Mouse (Mus musculus) liver, embryonic 16.5 days (tissue): ENCODE data around the gene Ddi2. TPM values are rescaled to one million over a fixed set of nuclear protein-coding genes. Genes with fewer than 3 reads are reported as not detected.

Experiments
- ATAC-seq: fragments of 200-750 bp; cut with Nextera tagmentation; 2 replicates; pipeline ENCODE4 v1.8.0; 2017; ENCODE audit warnings: low read depth, mild to moderate bottlenecking, moderate number of reproducible peaks, moderate library complexity
- H3K27ac ChIP-seq: fragments of 300-500 bp; sonication (generic); 2 replicates; pipeline ENCODE4 v1.5.1; 2014; ENCODE audit warnings: mild to moderate bottlenecking, low read length
- H3K27me3 ChIP-seq: fragments of 300-500 bp; sonication (generic); 2 replicates; pipeline ENCODE4 v1.6.1; 2014; ENCODE audit warnings: low read depth, low read length, mixed read lengths; ENCODE audit not compliant: control insufficient read depth, insufficient read depth
- H3K36me3 ChIP-seq: fragments of 300-500 bp; sonication (generic); 2 replicates; pipeline ENCODE4 v1.6.1; 2014; ENCODE audit warnings: mild to moderate bottlenecking; ENCODE audit not compliant: control insufficient read depth, insufficient read depth
- H3K4me1 ChIP-seq: fragments of 300-500 bp; sonication (generic); 2 replicates; pipeline ENCODE4 v1.6.1; 2014; ENCODE audit warnings: low read depth, low read length, mixed read lengths; ENCODE audit not compliant: control insufficient read depth
- H3K4me2 ChIP-seq: fragments of 300-500 bp; sonication (generic); 2 replicates; pipeline ENCODE4 v1.6.1; 2014; ENCODE audit warnings: low read depth, low read length, mixed read lengths
- H3K4me3 ChIP-seq: fragments of 300-500 bp; sonication (generic); 2 replicates; pipeline ENCODE4 v1.5.1; 2014; ENCODE audit warnings: low read depth, mild to moderate bottlenecking, low read length
- H3K9ac ChIP-seq: fragments of 300-500 bp; sonication (generic); 2 replicates; pipeline ENCODE4 v1.6.1; 2014; ENCODE audit warnings: low read depth, low read length
- H3K9me3 ChIP-seq: fragments of 300-500 bp; sonication (generic); replicated peaks from 2 replicates; pipeline ENCODE4 v1.6.1; 2016; ENCODE audit warnings: low read length; ENCODE audit not compliant: control insufficient read depth
- WGBS: fragments of 180-500 bp; shearing (Covaris S2); extraction: QIAGEN DNeasy Blood & Tissue Kit; methylation state at CpG from one replicate; pipeline ENCODE4 v1.1.7; 2014; ENCODE audit not compliant: insufficient replicate concordance; 5-methylcytosine and 5-hydroxymethylcytosine counted together
- polyA plus RNA-seq: library from polyadenylated mRNA; unstranded; fragments of >200 nt; fragmentation: Nextera tagmentation; extraction: Ambion mirVana; gene quantifications from 2 replicates; pipeline ENCODE4 v1.2.1, GENCODE M21; 2015

Ddi2 gene
- polyA plus RNA-seq, 1 experiment from 2014 or later = 14.5 TPM

DNA sequence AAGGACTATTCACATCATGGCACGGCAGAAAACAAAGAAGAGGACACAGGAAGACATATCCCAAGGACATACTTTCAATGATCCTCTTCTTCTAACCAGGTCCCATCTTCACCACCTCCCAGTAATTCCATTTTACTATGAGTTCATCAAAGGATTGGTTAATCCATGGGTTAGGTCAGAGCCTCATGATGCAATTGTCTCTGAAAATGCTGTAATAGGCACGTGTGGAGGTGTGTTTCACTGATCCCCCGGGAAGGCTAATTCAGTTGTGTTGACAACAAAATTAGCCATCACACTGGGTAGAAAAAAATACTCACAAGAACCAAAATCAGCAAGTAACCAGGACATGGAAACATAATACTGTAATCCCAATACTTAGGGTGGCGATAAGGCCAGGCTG, 5.6 kb downstream of the Ddi2 start:
- WGBS = 69% methylated on average over 4 of the region's 4 CpGs
- Histone ChIP-seq H3K27me3 (no peaks in the 10 kb centered on the region), H3K9me3 (no peaks in the 10 kb centered on the region), H3K4me1 (peaks cover 45% of the 10 kb centered on the region), H3K27ac (no peak overlapping the region), H3K4me3 (no peak overlapping the region), H3K9ac (no peak overlapping the region), H3K36me3 (peaks cover 17% of the 10 kb centered on the region), H3K4me2 (no peak overlapping the region)
- no peak for ATAC-seq

DNA sequence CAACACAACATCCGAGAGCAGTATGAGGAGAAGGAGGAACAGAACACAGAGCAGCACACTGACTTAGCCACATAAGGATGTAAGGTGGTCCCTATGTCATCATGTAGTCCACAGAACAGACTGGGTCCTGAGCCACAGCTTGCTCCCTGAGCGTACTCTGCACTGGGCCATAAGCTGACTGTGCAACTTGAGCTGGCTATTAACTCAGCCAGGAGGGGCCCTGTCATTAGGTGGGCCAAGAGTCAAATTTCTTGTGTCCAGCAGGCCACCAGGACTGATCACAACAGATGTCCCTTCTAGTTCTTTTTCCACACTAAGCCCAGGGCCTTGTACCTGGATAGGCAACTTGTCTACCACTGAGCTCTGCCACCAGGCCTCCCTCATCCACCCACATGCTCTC, 8.2 kb downstream of the Ddi2 start:
- Histone ChIP-seq H3K27ac (0 out of 2 replicates have a peak overlapping the region, but pooled peaks have one; percentile 22), H3K4me3 (no peak overlapping the region), H3K9ac (no peak overlapping the region), H3K4me1 (peaks cover 32% of the 10 kb centered on the region), H3K36me3 (peaks cover 33% of the 10 kb centered on the region), H3K4me2 (no peak overlapping the region), H3K9me3 (no peaks in the 10 kb centered on the region), H3K27me3 (no peaks in the 10 kb centered on the region)
- WGBS = 67% methylated on average over 2 of the region's 2 CpGs
- 0 out of 2 replicates have a peak, but pooled peaks have one; percentile 22 for ATAC-seq

DNA sequence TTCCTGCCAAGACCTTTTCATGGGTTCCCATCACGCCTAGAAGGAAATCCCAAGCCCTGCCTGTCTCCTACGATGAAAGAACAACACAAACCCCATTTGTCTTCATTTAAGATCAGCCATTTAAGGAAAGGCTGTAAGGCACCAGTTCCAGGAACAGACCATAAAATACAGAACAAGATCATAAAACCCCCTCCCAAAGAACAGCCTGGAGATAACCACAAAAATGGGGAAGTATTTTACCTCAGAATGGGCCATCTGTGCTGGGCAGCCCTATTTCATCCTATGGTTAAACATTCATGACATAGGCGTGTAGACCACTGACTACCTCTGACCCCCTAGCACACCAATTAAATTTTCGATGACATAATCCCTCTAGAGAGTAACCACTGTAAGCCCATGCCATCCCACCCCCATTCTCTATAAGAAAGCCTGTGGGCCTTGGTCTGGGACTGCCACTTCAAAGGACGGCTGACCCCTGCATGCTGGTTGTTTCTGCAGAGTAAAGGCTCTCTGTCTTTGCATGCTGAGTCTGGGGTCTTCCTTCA, 9.5 kb downstream of the Ddi2 start:
- H3K4me3 ChIP-seq = no peak overlapping the region
- peaks cover 24% of the 10 kb centered on the region for H3K4me1 ChIP-seq
- no peak overlapping the region for H3K9ac ChIP-seq
- no peak for ATAC-seq
- peaks cover 39% of the 10 kb centered on the region for H3K36me3 ChIP-seq
- H3K4me2 ChIP-seq = no peak overlapping the region
- H3K27me3 ChIP-seq = no peaks in the 10 kb centered on the region
- no peak overlapping the region for H3K27ac ChIP-seq
- no peaks in the 10 kb centered on the region for H3K9me3 ChIP-seq
- WGBS = 52% methylated on average over 5 of the region's 5 CpGs

DNA sequence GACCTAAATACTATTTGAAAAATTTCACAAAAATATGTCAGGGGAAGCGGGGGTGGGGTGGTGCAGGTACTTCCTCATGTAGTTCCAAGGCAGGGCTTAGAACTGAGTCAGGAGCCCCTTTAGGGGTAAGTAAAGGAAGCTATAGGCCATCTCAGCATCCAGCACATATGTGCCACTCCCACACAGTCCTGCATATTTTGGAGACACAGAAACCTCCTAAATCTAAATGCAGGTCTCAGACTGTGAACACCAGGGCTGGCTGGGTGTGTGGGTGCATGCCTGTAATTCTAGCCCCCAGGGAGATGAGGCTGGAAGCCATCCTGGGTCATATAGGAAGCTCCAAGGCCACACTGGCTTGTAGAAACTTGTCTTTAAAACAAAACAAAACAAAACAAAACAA, 12.0 kb downstream of the Ddi2 start:
- Histone ChIP-seq H3K9ac (no peak overlapping the region), H3K4me2 (no peak overlapping the region), H3K4me1 (peaks cover 15% of the 10 kb centered on the region), H3K4me3 (no peak overlapping the region), H3K27ac (no peak overlapping the region), H3K27me3 (no peaks in the 10 kb centered on the region), H3K9me3 (no peaks in the 10 kb centered on the region), H3K36me3 (peaks cover 61% of the 10 kb centered on the region)
- no peak for ATAC-seq
- 74% methylated on average over 1 of the region's 1 CpGs for WGBS

DNA sequence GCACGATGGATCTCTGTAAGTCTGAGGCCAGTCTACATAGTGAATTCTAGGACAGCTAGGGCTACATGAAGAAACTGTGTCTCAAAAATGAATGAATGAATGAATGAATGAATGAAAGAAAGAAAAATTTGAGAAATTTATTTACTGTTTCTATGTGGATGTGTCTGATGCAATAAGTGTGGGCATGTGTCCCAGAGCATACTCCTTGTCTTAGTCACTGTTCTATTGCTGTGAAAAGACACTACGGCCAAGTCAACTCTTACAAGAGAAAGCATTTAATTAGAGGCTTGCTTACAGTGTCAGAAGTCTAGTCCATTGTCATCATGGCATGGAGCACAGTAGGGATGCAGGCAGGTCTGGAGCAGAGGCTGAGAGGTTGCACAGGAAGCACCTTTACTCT, 14.2 kb downstream of the Ddi2 start:
- H3K27me3 ChIP-seq = no peaks in the 10 kb centered on the region
- no peak overlapping the region for H3K9ac ChIP-seq
- H3K27ac ChIP-seq = no peak overlapping the region
- 86% methylated on average over 2 of the region's 2 CpGs for WGBS
- peaks cover 80% of the 10 kb centered on the region for H3K36me3 ChIP-seq
- peaks cover 2% of the 10 kb centered on the region for H3K4me1 ChIP-seq
- H3K4me3 ChIP-seq = no peak overlapping the region
- ATAC-seq = no peak
- no peaks in the 10 kb centered on the region for H3K9me3 ChIP-seq
- no peak overlapping the region for H3K4me2 ChIP-seq

DNA sequence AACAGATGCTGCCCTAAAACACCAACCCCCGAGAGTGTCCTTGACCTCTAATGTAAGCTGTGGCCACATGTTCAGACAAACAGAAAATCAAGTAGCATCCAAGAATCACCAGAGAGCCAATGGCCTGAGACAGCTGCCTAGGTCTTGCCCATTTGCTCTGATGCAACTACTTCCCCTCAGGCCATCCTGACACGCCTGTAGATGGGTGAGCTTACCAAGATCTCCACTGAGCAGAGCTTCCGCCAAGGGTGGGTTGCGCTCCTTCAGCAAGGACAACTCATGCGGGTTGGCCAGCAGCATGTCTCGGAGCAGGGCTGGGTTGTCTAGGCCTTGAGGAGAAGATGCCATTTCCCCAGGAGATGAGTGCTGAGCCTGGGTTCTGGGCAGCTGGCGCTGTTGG, 15.2 kb downstream of the Ddi2 start:
- H3K9ac ChIP-seq = no peak overlapping the region
- no peaks in the 10 kb centered on the region for H3K9me3 ChIP-seq
- no peak overlapping the region for H3K27ac ChIP-seq
- WGBS = 82% methylated on average over 7 of the region's 7 CpGs
- no peaks in the 10 kb centered on the region; the same call in none of the 2 replicates for H3K4me1 ChIP-seq
- no peaks in the 10 kb centered on the region for H3K27me3 ChIP-seq
- no peak overlapping the region for H3K4me2 ChIP-seq
- no peak for ATAC-seq
- H3K4me3 ChIP-seq = no peak overlapping the region
- H3K36me3 ChIP-seq = peaks cover 86% of the 10 kb centered on the region

DNA sequence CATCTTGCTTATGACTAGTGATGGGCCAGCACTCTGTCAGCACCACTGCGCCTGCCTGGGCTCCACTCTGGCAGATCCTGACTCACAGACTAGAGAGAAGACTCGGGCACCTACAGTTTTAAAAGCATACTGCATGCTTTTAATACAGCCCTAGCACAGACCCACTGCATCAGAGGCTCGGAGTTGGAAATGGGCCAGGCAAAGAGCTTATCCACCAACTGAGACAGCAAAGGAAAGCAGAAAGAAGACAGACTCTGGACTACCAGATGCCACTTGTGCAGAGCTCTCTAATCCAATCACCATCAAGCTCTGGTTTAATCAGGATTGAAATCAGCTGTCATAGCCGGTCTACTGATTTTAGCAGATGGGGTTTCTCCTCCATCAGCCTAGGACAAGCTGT, 17.9 kb downstream of the Ddi2 start:
- Histone ChIP-seq H3K9me3 (no peaks in the 10 kb centered on the region), H3K4me2 (no peak overlapping the region), H3K4me1 (no peaks in the 10 kb centered on the region; the same call in none of the 2 replicates), H3K9ac (no peak overlapping the region), H3K4me3 (no peak overlapping the region), H3K27ac (no peak overlapping the region), H3K27me3 (no peaks in the 10 kb centered on the region), H3K36me3 (peaks cover 76% of the 10 kb centered on the region)
- ATAC-seq = no peak
- 85% methylated on average over 4 of the region's 4 CpGs for WGBS

DNA sequence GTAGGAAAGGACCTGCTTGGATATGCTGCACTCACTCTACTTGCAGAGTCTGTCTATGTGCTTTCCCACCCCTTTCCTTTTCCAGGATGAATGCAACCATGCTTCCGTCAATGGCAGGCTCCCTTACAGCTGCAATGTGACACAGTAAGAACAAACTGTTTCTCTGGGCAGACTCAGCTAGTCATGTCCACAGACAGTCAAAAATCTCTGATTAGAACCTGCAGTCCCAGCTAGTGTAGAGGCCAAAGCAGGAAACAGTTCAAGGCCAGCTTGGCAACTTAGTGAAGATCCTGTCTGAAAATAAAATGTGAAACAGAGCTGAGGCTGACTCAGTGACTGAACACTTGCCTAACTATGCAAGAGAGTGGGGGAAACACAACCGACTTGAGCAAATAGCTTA, 18.6 kb downstream of the Ddi2 start:
- no peaks in the 10 kb centered on the region for H3K9me3 ChIP-seq
- WGBS = 88% methylated on average over 2 of the region's 2 CpGs
- H3K4me1 ChIP-seq = no peaks in the 10 kb centered on the region; the same call in none of the 2 replicates
- no peak overlapping the region for H3K4me2 ChIP-seq
- H3K9ac ChIP-seq = no peak overlapping the region
- H3K27ac ChIP-seq = no peak overlapping the region
- H3K27me3 ChIP-seq = no peaks in the 10 kb centered on the region
- no peak overlapping the region for H3K4me3 ChIP-seq
- H3K36me3 ChIP-seq = peaks cover 71% of the 10 kb centered on the region
- no peak for ATAC-seq

DNA sequence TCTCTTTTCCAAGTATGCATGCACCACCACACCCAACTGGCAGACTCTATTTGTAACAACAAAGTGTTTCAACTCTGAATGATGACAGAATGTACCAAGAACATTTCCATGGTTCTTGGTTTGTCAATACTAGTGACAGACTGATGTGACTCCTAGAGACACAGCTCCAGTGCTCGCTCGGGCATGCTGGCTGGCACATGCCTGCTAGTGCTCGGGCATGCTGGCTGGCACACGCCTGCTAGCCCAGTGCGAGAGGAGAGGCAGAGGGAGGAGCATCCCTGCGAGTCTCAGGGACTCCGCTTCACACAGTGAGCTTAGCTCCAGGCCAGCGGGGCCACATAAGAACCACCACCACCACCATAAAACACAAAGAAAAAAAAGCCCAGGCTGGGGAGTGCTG, 28.5 kb downstream of the Ddi2 start:
- H3K4me2 ChIP-seq = no peak overlapping the region
- H3K27ac ChIP-seq = no peak overlapping the region
- H3K9ac ChIP-seq = no peak overlapping the region
- WGBS = 86% methylated on average over 8 of the region's 8 CpGs
- H3K4me3 ChIP-seq = no peak overlapping the region
- no peak for ATAC-seq
- H3K9me3 ChIP-seq = no peaks in the 10 kb centered on the region
- H3K4me1 ChIP-seq = no peaks in the 10 kb centered on the region
- peaks cover 68% of the 10 kb centered on the region for H3K36me3 ChIP-seq
- H3K27me3 ChIP-seq = no peaks in the 10 kb centered on the region
